ENCODE assay signal across 35 mouse cellular contexts in the genomic region with DNA sequence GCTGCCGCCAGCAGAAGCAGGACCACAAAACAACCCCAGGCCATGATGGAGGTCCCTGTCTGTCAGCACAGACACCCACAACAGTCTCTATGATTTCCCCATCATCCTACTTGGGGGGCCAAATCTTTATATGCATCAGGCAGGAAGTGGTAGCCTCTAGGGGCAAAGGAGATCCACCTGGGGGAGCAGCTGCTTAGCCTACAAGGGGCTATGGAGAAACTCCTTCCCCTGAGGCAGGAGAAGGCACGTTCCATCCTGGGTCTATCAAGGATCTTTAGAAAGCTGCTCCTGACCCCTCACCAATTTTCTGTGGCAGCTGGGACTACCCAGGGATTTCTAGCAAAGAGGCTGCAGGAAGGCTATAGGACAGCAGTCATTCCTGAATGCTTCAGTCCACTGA. TPM values are rescaled to one million over a fixed set of nuclear protein-coding genes. Genes with fewer than 3 reads are reported as not detected.
"Had no signal": no experiment of that assay in that cellular context is flagged by ENCODE, and none has a peak within 500 bp of the region (broad histone marks: within the 10 kb centered on the region; RNA-seq: fewer than 3 reads in every experiment).

A gene (minus strand): TSS at position 101 of the 400 bp plus-strand sequence.

- H3K27me3 ChIP-seq: limb, embryonic 15.5 days; liver, embryonic 13.5 days; lung, embryonic 15.5 days; midbrain, embryonic 12.5 days; midbrain, embryonic 13.5 days; midbrain, embryonic 15.5 days had no signal

- H3K4me2 ChIP-seq: limb, embryonic 13.5 days; limb, embryonic 15.5 days; liver, embryonic 11.5 days; liver, embryonic 12.5 days; liver, embryonic 13.5 days; liver, embryonic 15.5 days; lung, embryonic 14.5 days; lung, embryonic 15.5 days; midbrain, embryonic 11.5 days; midbrain, embryonic 12.5 days; midbrain, embryonic 13.5 days; midbrain, embryonic 15.5 days had no signal

- H3K9me3 ChIP-seq: limb, embryonic 13.5 days; limb, embryonic 15.5 days; liver, embryonic 12.5 days; liver, embryonic 13.5 days; liver, embryonic 15.5 days; lung, embryonic 15.5 days; megakaryocyte, embryonic 14.5 days; midbrain, embryonic 10.5 days; midbrain, embryonic 12.5 days; midbrain, embryonic 13.5 days; midbrain, embryonic 15.5 days had no signal

- H3K9ac ChIP-seq: limb, embryonic 13.5 days; limb, embryonic 15.5 days; liver, embryonic 12.5 days; liver, embryonic 13.5 days; liver, embryonic 14.5 days; liver, embryonic 15.5 days; liver, postnatal 0 days; lung, embryonic 14.5 days; lung, embryonic 15.5 days; midbrain, embryonic 12.5 days; midbrain, embryonic 13.5 days; midbrain, embryonic 15.5 days had no signal

- H3K36me3 ChIP-seq: limb, embryonic 13.5 days; limb, embryonic 15.5 days; liver, embryonic 12.5 days; liver, embryonic 13.5 days; liver, embryonic 15.5 days; lung, embryonic 15.5 days; midbrain, embryonic 10.5 days; midbrain, embryonic 12.5 days; midbrain, embryonic 13.5 days; midbrain, embryonic 15.5 days had no signal

- H3K4me1 ChIP-seq: limb, embryonic 15.5 days; liver, embryonic 15.5 days; lung, embryonic 15.5 days; midbrain, embryonic 10.5 days; midbrain, embryonic 12.5 days; midbrain, embryonic 13.5 days had no signal

- H3K27ac ChIP-seq: left cerebral cortex, adult 2 months; limb, embryonic 13.5 days; limb, embryonic 15.5 days; liver, embryonic 12.5 days; liver, embryonic 13.5 days; liver, embryonic 14.5 days; liver, embryonic 15.5 days; lung, embryonic 15.5 days; macrophage; midbrain, embryonic 10.5 days; midbrain, embryonic 12.5 days; midbrain, embryonic 13.5 days; midbrain, embryonic 15.5 days had no signal

- DNase-seq: left cerebral cortex, postnatal 4 days; liver; liver, embryonic 13.5 days; liver, postnatal 0 days; lung, adult 2 months; lung, embryonic 14.5 days; lung, postnatal 10 days; lung, postnatal 14 days; lung, postnatal 36 days; lung, postnatal 4 days; midbrain, embryonic 14.5 days had no signal

- H3K4me3 ChIP-seq: left cerebral cortex, adult 2 months; limb, embryonic 13.5 days; limb, embryonic 15.5 days; liver, embryonic 12.5 days; liver, embryonic 13.5 days; liver, embryonic 15.5 days; lung, embryonic 15.5 days; megakaryocyte, embryonic 14.5 days; midbrain, embryonic 10.5 days; midbrain, embryonic 12.5 days; midbrain, embryonic 13.5 days; midbrain, embryonic 15.5 days; myocyte had no signal

- ATAC-seq: liver, embryonic 12.5 days; liver, postnatal 0 days; lung, postnatal 0 days; midbrain, embryonic 13.5 days; midbrain, embryonic 15.5 days; midbrain, embryonic 16.5 days had no signal

RNA-seq across cellular contexts. Expression of the gene that starts here (rescaled TPM):
- polyA plus RNA-seq: limb, embryonic 11.5 days; limb, embryonic 13.5 days; limb, embryonic 14.5 days; limb, embryonic 15.5 days; liver, adult 2 months; liver, embryonic 11.5 days; liver, embryonic 12.5 days; liver, embryonic 13.5 days; liver, embryonic 14.5 days; liver, embryonic 15.5 days; liver, embryonic 16.5 days; liver, postnatal 0 days; lung, embryonic 14.5 days; lung, embryonic 15.5 days; lung, embryonic 16.5 days; lung, postnatal 0 days; macrophage; midbrain, embryonic 10.5 days; midbrain, embryonic 12.5 days; midbrain, embryonic 13.5 days; neural tube, embryonic 11.5 days had no signal
